Mouse (Mus musculus) common myeloid progenitor, adult 5-6 weeks (primary cell): ENCODE measurements around the gene Fbxl13. TPM values are rescaled to one million over a fixed set of nuclear protein-coding genes. Genes with fewer than 3 reads are reported as not detected.
A peak's percentile ranks its signal among the peaks of the same experiment; 100 is the strongest.

Experiments
- ATAC-seq: replicated peaks from 2 replicates; pipeline ENCODE4 v1.8.0; 2016; ENCODE audit warnings: low read depth, mild to moderate bottlenecking, moderate TSS enrichment, inconsistent platforms; ENCODE audit not compliant: poor library complexity, severe bottlenecking
- total RNA-seq: library from RNA; stranded (forward); fragments of 200-1000, 187-1606 nt; gene quantifications from 2 replicates; pipeline ENCODE4 v1.2.3, GENCODE M21; 2017

Fbxl13 gene
- total RNA-seq, 1 experiment from 2014 or later, result 1.8 TPM

- ATAC-seq, result no peak
Observed at GRCm38 (mm10) chr5:21532126-21532525, 113.3 kb downstream of the Fbxl13 start.

- peak; percentile 51 for ATAC-seq
Observed at GRCm38 (mm10) chr5:21529110-21529720, 116.2 kb downstream of the Fbxl13 start.

GRCm38 (mm10) chr5:21528068-21528842 lies 117.2 kb downstream of the Fbxl13 start:
- ATAC-seq, result peak; percentile 81

- peak; percentile 23 for ATAC-seq
Observed at GRCm38 (mm10) chr5:21527488-21527911, 117.9 kb downstream of the Fbxl13 start.

GRCm38 (mm10) chr5:21526835-21527485 lies 118.5 kb downstream of the Fbxl13 start:
- no peak for ATAC-seq

GRCm38 (mm10) chr5:21519166-21519565 lies 126.3 kb downstream of the Fbxl13 start:
- ATAC-seq, result no peak

GRCm38 (mm10) chr5:21518207-21518606 lies 127.2 kb downstream of the Fbxl13 start:
- no peak for ATAC-seq

- peak; percentile 83 for ATAC-seq
Observed at GRCm38 (mm10) chr5:21517562-21517961, 127.9 kb downstream of the Fbxl13 start.

- no peak for ATAC-seq
Observed at GRCm38 (mm10) chr5:21513363-21513762, 132.1 kb downstream of the Fbxl13 start.

- ATAC-seq, result peak; percentile 54; the same call in 1 of the 2 replicates
Observed at GRCm38 (mm10) chr5:21509801-21510200, 135.6 kb downstream of the Fbxl13 start.

- ATAC-seq, result no peak
Observed at GRCm38 (mm10) chr5:21506887-21507286, 138.5 kb downstream of the Fbxl13 start.

- peak; percentile 88 for ATAC-seq
Observed at GRCm38 (mm10) chr5:21505159-21505558, 140.3 kb downstream of the Fbxl13 start.

- no peak for ATAC-seq
Observed at GRCm38 (mm10) chr5:21502936-21503610, 142.4 kb downstream of the Fbxl13 start.

- no peak for ATAC-seq
Observed at GRCm38 (mm10) chr5:21500941-21501340, 144.5 kb downstream of the Fbxl13 start.

GRCm38 (mm10) chr5:21500133-21500532 lies 145.3 kb downstream of the Fbxl13 start:
- no peak for ATAC-seq

- no peak for ATAC-seq
Observed at GRCm38 (mm10) chr5:21498925-21499324, 146.5 kb downstream of the Fbxl13 start.

GRCm38 (mm10) chr5:21498490-21498889 lies 146.9 kb downstream of the Fbxl13 start:
- ATAC-seq, result no peak

GRCm38 (mm10) chr5:21496881-21497280 lies 148.6 kb downstream of the Fbxl13 start:
- ATAC-seq, result no peak

- no peak for ATAC-seq
Observed at GRCm38 (mm10) chr5:21496321-21496720, 149.1 kb downstream of the Fbxl13 start.

GRCm38 (mm10) chr5:21494781-21495180 lies 150.7 kb downstream of the Fbxl13 start:
- peak; percentile 29; the same call in 1 of the 2 replicates for ATAC-seq
